Mouse (Mus musculus): ENCODE measurements at regions not wholly inside any gene's neighbourhood (a gene's known extent, or its start where the extent isn't known, plus 50 kb on each side); places are given as distances from the start of the nearest gene placed in this dataset.

DNA sequence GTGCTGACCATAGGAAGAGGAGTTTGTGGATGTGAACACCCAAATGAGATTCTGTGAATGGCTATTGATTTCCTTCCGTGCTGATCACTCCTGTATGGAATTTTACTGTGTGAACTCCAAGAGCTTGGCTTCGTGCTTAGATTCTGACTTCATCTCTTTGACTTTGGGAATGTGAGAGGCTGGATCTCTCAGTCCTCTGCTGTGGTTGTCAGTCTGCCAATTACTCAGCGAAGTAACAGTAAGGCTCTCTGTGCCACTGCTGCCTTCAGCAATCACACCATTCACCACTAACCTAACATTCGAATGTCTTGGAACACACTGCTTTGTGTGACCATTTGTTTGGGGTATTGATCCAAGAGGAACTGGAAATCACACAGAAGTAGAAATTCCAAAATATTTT, 291.5 kb downstream of the Gm21750 start:
- TF ChIP-seq NELFE (IDR thresholded peaks at IDR 0.05; ENCODE audit: low read depth, low read length): no peak
- TF ChIP-seq CTCF (IDR thresholded peaks at IDR 0.05 in 2 of 3, conservative IDR thresholded peaks at IDR 0.05 in 1 of 3; ENCODE audit: control insufficient read depth in 1 of 3, insufficient read depth in 1 of 3, low read depth in 2 of 3, low read length in 3 of 3, poor library complexity in 1 of 3, severe bottlenecking in 1 of 3): no peak
- no peak for TF ChIP-seq HCFC1 (IDR thresholded peaks at IDR 0.05; ENCODE audit: low read depth, low read length)
- TF ChIP-seq GATA1 (IDR thresholded peaks at IDR 0.05; ENCODE audit: low read depth, low read length): no peak
- TF ChIP-seq POLR2A (IDR thresholded peaks at IDR 0.05; ENCODE audit: control insufficient read depth in 1 of 2, insufficient read depth in 1 of 2, low read depth in 1 of 2, low read length in 2 of 2, poor library complexity in 1 of 2): no peak
- TF ChIP-seq EP300 (IDR thresholded peaks at IDR 0.05; ENCODE audit: low read depth in 1 of 2, low read length in 2 of 2): no peak
- no peak for TF ChIP-seq MAZ (IDR thresholded peaks at IDR 0.05; ENCODE audit: low read depth, low read length)

Data from MEL (cell line).